Mouse (Mus musculus): ENCODE data around the gene Ube2t.

- TF ChIP-seq POLR2A (IDR thresholded peaks at IDR 0.05; ENCODE audit: insufficient read depth, low read length) (no peak), CTCF (IDR thresholded peaks at IDR 0.05; ENCODE audit: low read depth, low read length) (peak; percentile 25), EP300 (IDR thresholded peaks at IDR 0.05; ENCODE audit: insufficient read depth, low read depth, low read length) (no peak)
Observed at GRCm38 (mm10) chr1:135023583-135023982, 61.2 kb downstream of the Ube2t start.
